Mouse (Mus musculus) C2C12 (cell line): ENCODE results near the gene Srek1ip1.

ENCODE experiments used
- CTCF ChIP-seq: IDR thresholded peaks from one replicate; pipeline ENCODE4 v1.5.1; 2011; ENCODE audit not compliant: control insufficient read depth, insufficient read depth, insufficient read length
- MAX ChIP-seq: IDR thresholded peaks from one replicate; pipeline ENCODE4 v1.6.1; 2011; ENCODE audit warnings: mild to moderate bottlenecking, control low read depth
- MYOG ChIP-seq: IDR thresholded peaks from one replicate; pipeline ENCODE4 v1.6.1; 2011; ENCODE audit not compliant: control insufficient read depth, insufficient read length; ENCODE audit errors: extremely low read depth
- USF1 ChIP-seq: IDR thresholded peaks from one replicate; pipeline ENCODE4 v1.6.1; 2011; ENCODE audit warnings: low read depth, mild to moderate bottlenecking, control low read depth, moderate library complexity

DNA sequence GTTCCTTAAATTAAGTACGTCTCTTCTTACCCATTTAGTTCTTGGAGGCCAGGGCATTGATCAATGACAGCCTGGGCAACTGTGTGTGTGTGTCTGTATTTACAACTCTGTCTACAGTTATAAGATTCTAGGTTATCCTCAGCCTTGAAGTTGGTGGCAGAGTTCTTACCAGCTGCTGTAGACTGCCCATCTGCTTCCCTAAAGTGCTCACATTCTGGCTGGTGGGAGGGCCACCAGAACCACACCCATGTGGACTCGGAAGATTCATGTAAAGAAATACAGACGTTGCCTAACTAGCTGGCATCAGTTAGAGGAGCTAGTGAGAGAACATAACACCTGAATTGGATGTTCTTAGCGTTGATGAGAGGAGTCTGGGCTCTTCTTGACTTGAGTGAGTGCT lies 49.7 kb downstream of the Srek1ip1 start:
- TF ChIP-seq CTCF (no peak), MYOG (no peak), MAX (no peak), USF1 (no peak)
